Mouse (Mus musculus) thymus, adult 2 months (tissue): ENCODE measurements around the gene Cldn4. TPM values are rescaled to one million over a fixed set of nuclear protein-coding genes. Genes with fewer than 3 reads are reported as not detected.

Experiments
- DNase-seq: peaks from one replicate; pipeline ENCODE4 v3.0.0; 2021
- H3K27ac ChIP-seq: fragments of 200-500 bp; 2 replicates; pipeline ENCODE4 v1.5.1; 2012; ENCODE audit warnings: low read length, control low read depth; ENCODE audit not compliant: control insufficient read depth, insufficient read depth
- H3K27me3 ChIP-seq: fragments of 200-500 bp; 2 replicates; pipeline ENCODE4 v1.6.1; 2012; ENCODE audit warnings: mild to moderate bottlenecking, low read length, moderate library complexity, mixed read lengths; ENCODE audit not compliant: control insufficient read depth, insufficient read depth
- H3K36me3 ChIP-seq: fragments of 200-500 bp; 2 replicates; pipeline ENCODE4 v1.6.1; 2012; ENCODE audit warnings: mild to moderate bottlenecking, low read length, moderate library complexity; ENCODE audit not compliant: control insufficient read depth, insufficient read depth
- H3K4me1 ChIP-seq: fragments of 200-500 bp; replicated peaks from 2 replicates; pipeline ENCODE4 v1.6.1; 2012; ENCODE audit warnings: low read length; ENCODE audit not compliant: control insufficient read depth, insufficient read depth
- H3K4me3 ChIP-seq: fragments of 200-500 bp; 2 replicates; pipeline ENCODE4 v1.5.1; 2012; ENCODE audit warnings: mild to moderate bottlenecking, low read length, control low read depth, moderate library complexity; ENCODE audit not compliant: control insufficient read depth, insufficient read depth
- CTCF ChIP-seq: fragments of 200-500 bp; IDR thresholded peaks from 2 replicates; pipeline ENCODE4 v1.5.1; 2012; ENCODE audit warnings: mild to moderate bottlenecking, control low read depth, low read length, moderate library complexity, borderline replicate concordance; ENCODE audit not compliant: control insufficient read depth, poor library complexity, insufficient read depth; ENCODE audit errors: extremely low read depth
- POLR2A ChIP-seq: fragments of 200-500 bp; IDR thresholded peaks from 2 replicates; pipeline ENCODE4 v1.6.1; 2012; ENCODE audit warnings: mild to moderate bottlenecking, low read length, control low read depth, moderate library complexity; ENCODE audit not compliant: control insufficient read depth, poor library complexity, insufficient read depth; ENCODE audit errors: extremely low read depth
- WGBS: fragments of 180-500 bp; shearing (Covaris S2); methylation state at CpG from one replicate; pipeline ENCODE4 v1.1.7; 2018; 5-methylcytosine and 5-hydroxymethylcytosine counted together
- polyA plus RNA-seq: library from polyadenylated mRNA; depleted of rRNA; stranded (reverse); fragments of >200 nt; gene quantifications from 2 replicates; pipeline ENCODE4 v1.2.3, GENCODE M21; 2012; rRNA removed

Gene Cldn4
- 55.4 and 57.8 TPM in 2 replicates for polyA plus RNA-seq

DNA sequence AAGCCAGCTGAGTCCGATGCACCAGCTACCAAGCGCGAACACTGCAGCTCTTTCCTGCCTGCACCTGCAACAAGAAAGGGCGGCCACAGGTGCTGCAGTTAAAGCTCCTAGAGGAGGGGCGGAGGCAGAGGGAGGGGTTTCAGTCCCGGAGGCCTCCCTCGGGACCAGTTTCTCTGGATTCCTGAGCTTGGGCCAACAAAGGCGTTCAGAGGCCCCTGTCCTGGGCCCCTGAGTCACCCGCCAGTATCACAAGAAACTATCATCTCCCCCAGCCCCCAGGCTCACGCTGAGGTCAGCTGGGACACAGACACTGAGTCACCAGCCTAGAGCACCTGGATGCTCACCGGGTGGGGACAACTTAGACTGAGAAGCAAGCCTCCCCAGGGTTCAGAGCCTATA lies at the start of gene Cldn4:
Gene Cldn4, minus strand, starts transcription at position 78 of the 399 bp plus-strand sequence.
- peak within 1 kb of the TSS; percentile 40 for H3K4me3 ChIP-seq
- H3K27me3 ChIP-seq: no peaks in the 10 kb centered on the region
- TF ChIP-seq POLR2A (no peak; the same call in 1 of the 2 replicates), CTCF (no peak)
- peaks cover 69% of the 10 kb centered on the region for H3K4me1 ChIP-seq
- WGBS: 21% methylated on average over 11 of the region's 11 CpGs
- H3K36me3 ChIP-seq: no peaks in the 10 kb centered on the region
- peak; percentile 77 for DNase-seq
- peak within 1 kb of the TSS; percentile 82 for H3K27ac ChIP-seq

DNA sequence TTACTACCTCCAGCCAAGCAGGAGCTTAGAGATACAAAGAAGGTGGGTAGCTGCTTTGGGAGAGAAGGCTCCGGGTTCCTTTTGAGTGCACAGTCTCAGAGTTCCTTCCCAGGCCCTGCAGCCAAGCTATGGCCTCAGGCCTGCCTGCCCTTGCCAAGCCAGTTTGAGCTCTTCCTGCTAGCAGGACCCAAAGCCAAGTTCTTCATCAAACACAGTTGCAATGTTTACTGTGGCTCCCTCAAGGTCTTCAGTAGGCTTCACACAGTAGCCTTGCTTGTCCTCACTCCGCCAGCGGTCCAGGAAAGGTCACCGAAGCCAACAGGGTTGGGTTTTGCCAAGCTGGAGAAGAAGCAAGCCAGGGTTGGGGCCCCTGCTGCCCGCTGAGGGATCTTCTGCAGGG lies 45.8 kb upstream of the Cldn4 start:
- Histone ChIP-seq H3K4me3 (no peak overlapping the region), H3K36me3 (no peaks in the 10 kb centered on the region), H3K27me3 (peaks cover 2% of the 10 kb centered on the region; the same call in 1 of the 2 replicates), H3K27ac (no peak overlapping the region), H3K4me1 (no peaks in the 10 kb centered on the region)
- DNase-seq: no peak
- TF ChIP-seq POLR2A (no peak), CTCF (no peak)
- WGBS: 92% methylated on average over 5 of the region's 5 CpGs

DNA sequence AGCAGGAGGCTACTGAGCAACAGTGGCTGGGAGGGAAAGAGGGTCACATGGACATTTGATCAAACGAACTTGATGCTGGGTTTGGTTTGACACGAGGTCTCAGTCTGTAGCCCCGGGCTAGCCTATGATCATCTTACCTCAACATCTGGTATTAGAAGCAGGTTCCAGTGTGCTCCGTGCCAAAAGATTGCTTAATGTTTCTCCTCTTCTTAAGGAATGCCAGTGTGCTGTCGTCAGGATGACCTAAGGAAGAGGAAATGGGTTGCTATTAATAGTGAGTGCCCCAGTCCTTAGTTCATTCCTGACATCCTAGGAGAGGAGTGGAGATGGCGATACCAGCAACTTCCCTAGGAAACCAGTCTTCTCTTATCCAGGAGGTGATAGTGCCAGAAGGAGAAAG lies 43.0 kb upstream of the Cldn4 start:
- TF ChIP-seq POLR2A: no peak
- TF ChIP-seq CTCF: no peak
- Histone ChIP-seq H3K4me3 (no peak overlapping the region), H3K36me3 (no peaks in the 10 kb centered on the region), H3K4me1 (no peaks in the 10 kb centered on the region; the same call in 1 of the 2 replicates), H3K27me3 (peaks cover 16% of the 10 kb centered on the region; the same call in 1 of the 2 replicates), H3K27ac (no peak overlapping the region)
- 53% methylated on average over 6 of the region's 6 CpGs for WGBS
- DNase-seq: no peak

DNA sequence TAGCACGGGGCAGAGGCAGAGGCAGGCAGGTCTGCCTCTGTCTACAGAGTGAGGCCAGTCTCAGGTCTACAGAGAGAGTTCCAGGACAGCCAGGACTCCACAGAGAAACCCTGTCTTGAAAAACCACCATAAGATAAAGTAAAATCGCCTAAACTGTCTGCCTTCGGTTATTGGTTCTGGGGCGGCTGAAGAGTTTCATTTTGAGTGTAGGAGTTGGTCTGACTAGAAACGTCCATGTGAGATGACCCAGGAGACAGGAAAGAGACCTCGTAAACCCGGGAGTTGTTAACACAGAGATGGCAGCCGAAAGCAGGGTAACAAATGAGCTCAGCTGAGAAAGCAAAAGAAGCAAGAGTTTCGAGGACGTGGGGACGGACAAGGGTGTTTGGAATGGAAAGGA lies 42.4 kb upstream of the Cldn4 start:
- no peak for TF ChIP-seq POLR2A
- TF ChIP-seq CTCF: no peak
- Histone ChIP-seq H3K36me3 (no peaks in the 10 kb centered on the region), H3K27ac (no peak overlapping the region), H3K4me3 (no peak overlapping the region), H3K27me3 (peaks cover 16% of the 10 kb centered on the region; the same call in 1 of the 2 replicates), H3K4me1 (no peaks in the 10 kb centered on the region; the same call in 1 of the 2 replicates)
- DNase-seq: no peak
- 66% methylated on average over 11 of the region's 11 CpGs for WGBS

DNA sequence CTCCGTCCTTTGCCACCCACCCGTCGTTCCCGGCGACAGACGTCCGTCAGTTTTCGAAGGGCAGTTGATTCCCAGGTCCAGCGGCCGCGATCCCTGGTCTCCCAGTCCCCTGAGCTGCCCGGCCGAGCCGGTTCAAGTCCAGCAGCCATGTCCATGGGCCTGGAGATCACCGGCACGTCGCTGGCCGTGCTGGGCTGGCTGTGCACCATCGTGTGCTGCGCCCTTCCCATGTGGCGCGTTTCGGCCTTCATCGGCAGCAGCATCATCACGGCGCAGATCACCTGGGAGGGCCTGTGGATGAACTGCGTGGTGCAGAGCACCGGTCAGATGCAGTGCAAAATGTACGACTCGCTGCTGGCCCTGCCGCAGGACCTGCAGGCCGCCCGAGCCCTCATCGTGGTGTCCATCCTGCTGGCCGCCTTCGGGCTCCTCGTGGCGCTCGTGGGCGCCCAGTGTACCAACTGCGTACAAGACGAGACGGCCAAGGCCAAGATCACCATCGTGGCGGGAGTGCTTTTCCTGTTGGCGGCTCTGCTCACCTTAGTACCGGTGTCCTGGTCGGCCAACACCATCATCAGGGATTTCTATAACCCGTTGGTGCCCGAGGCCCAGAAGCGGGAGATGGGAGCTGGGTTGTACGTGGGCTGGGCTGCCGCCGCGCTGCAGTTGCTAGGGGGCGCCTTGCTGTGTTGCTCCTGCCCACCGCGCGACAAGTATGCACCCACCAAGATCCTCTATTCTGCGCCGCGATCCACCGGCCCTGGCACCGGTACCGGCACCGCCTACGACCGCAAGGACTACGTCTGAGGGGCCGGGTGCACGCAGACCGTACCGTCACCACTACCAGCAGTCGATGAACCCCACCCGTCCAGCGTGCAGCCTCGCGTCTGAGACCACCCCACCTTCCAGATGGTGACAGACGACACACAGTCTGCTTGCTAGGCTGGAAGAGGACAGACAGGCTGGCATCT lies 39.8 kb upstream of the Cldn4 start:
- no peak for TF ChIP-seq POLR2A
- no peak for TF ChIP-seq CTCF
- no peak overlapping the region for H3K27ac ChIP-seq

DNA sequence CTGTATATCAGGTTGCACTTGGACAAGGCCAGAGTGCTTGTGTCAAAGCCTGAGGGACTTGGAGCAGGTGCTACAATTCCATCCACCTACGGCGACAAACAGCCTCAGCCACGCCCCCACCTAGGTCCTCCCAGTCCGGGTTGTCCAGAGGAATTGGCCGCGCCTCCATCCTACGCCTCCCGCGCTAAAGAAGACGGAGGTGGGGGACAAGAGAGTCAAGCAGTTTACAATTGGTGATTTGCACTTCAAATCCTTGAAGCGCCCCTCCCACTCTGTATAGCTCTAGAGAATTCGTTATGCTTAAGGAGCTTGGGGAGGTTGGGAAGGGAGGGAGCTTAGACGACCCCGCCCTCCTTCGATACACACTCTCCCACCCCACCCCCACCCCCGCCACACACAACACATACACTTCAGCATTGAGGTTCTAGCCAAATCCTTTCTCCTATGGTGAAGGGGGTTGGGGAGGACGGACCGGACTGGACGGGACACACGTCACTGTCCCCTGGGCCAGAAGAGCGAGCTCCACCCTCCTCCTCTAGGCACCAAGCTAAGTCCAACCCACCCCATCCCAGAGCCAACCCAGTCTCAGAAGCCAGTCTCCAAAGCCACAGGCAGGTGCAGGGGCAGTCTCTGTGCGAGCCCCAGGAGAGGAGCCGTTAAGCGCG lies 39.0 kb upstream of the Cldn4 start, which contains the start of gene Cldn3:
Gene Cldn3, plus strand, starts transcription at position 582 of the 665 bp plus-strand sequence.
- Histone ChIP-seq H3K27me3 (peaks cover 16% of the 10 kb centered on the region; the same call in 1 of the 2 replicates), H3K4me1 (no peaks in the 10 kb centered on the region; the same call in 1 of the 2 replicates), H3K27ac (no peak within 1 kb of the TSS), H3K36me3 (no peaks in the 10 kb centered on the region), H3K4me3 (no peak within 1 kb of the TSS)
- no peak for TF ChIP-seq POLR2A
- DNase-seq: no peak
- 11% methylated on average over 25 of the region's 25 CpGs for WGBS

More for the DNA sequence above, 39.8 kb upstream of the Cldn4 start:
- no peaks in the 10 kb centered on the region; the same call in 1 of the 2 replicates for H3K4me1 ChIP-seq
- H3K36me3 ChIP-seq: no peaks in the 10 kb centered on the region
- H3K27me3 ChIP-seq: peaks cover 16% of the 10 kb centered on the region; the same call in 1 of the 2 replicates
- no peak overlapping the region for H3K4me3 ChIP-seq
- WGBS: 7% methylated on average over 79 of the region's 79 CpGs
- no peak for DNase-seq
